Mouse (Mus musculus): ENCODE measurements around the gene Taf1c. TPM values are rescaled to one million over a fixed set of nuclear protein-coding genes. Genes with fewer than 3 reads are reported as not detected.

Taf1c gene
- polyA plus RNA-seq, 1 experiment from 2014 or later = 16.7 TPM

GRCm38 (mm10) chr8:119622555-119622954 lies 17.5 kb upstream of the Taf1c start:
- H3K4me1 ChIP-seq = peaks cover under 1% of the 10 kb centered on the region; the same call in 1 of the 2 replicates
- WGBS = 56% methylated on average over 4 of the region's 4 CpGs
- no peak for ATAC-seq (ENCODE audit: low FRiP score, low read depth)

GRCm38 (mm10) chr8:119620848-119621465 lies 15.9 kb upstream of the Taf1c start:
- H3K4me1 ChIP-seq = no peaks in the 10 kb centered on the region
- 88% methylated on average over 14 of the region's 14 CpGs for WGBS
- ATAC-seq (ENCODE audit: low FRiP score, low read depth) = no peak
- H3K27me3 ChIP-seq (replicated peaks) = no peaks in the 10 kb centered on the region
- no peak overlapping the region for H3K27ac ChIP-seq
- H3K36me3 ChIP-seq = no peaks in the 10 kb centered on the region
- no peak overlapping the region for H3K4me3 ChIP-seq
- H3K9ac ChIP-seq = no peak overlapping the region
- no peaks in the 10 kb centered on the region for H3K9me3 ChIP-seq
- H3K4me2 ChIP-seq (replicated peaks) = no peak overlapping the region

More at GRCm38 (mm10) chr8:119622555-119622954, 17.5 kb upstream of the Taf1c start:
- no peaks in the 10 kb centered on the region for H3K9me3 ChIP-seq
- no peak overlapping the region for H3K4me3 ChIP-seq
- H3K36me3 ChIP-seq = no peaks in the 10 kb centered on the region
- no peaks in the 10 kb centered on the region for H3K27me3 ChIP-seq (replicated peaks)
- H3K27ac ChIP-seq = no peak overlapping the region
- H3K4me2 ChIP-seq (replicated peaks) = no peak overlapping the region
- no peak overlapping the region for H3K9ac ChIP-seq

GRCm38 (mm10) chr8:119620116-119620840 lies 15.3 kb upstream of the Taf1c start:
- Histone ChIP-seq H3K36me3 (no peaks in the 10 kb centered on the region), H3K9ac (no peak overlapping the region), H3K27me3 (replicated peaks) (no peaks in the 10 kb centered on the region), H3K4me1 (no peaks in the 10 kb centered on the region), H3K4me2 (replicated peaks) (no peak overlapping the region), H3K27ac (no peak overlapping the region), H3K4me3 (no peak overlapping the region), H3K9me3 (no peaks in the 10 kb centered on the region)
- ATAC-seq (ENCODE audit: low FRiP score, low read depth) = no peak
- 77% methylated on average over 6 of the region's 6 CpGs for WGBS

GRCm38 (mm10) chr8:119618887-119619286 lies 13.9 kb upstream of the Taf1c start:
- H3K9ac ChIP-seq = no peak overlapping the region
- no peaks in the 10 kb centered on the region for H3K27me3 ChIP-seq (replicated peaks)
- H3K27ac ChIP-seq = no peak overlapping the region
- no peak overlapping the region for H3K4me3 ChIP-seq
- 76% methylated on average over 5 of the region's 5 CpGs for WGBS
- H3K9me3 ChIP-seq = no peaks in the 10 kb centered on the region
- no peaks in the 10 kb centered on the region for H3K4me1 ChIP-seq
- no peak for ATAC-seq (ENCODE audit: low FRiP score, low read depth)
- H3K4me2 ChIP-seq (replicated peaks) = no peak overlapping the region
- H3K36me3 ChIP-seq = no peaks in the 10 kb centered on the region

- Histone ChIP-seq H3K27me3 (replicated peaks) (no peaks in the 10 kb centered on the region), H3K4me3 (no peak overlapping the region), H3K9ac (no peak overlapping the region), H3K27ac (no peak overlapping the region), H3K9me3 (no peaks in the 10 kb centered on the region), H3K4me2 (replicated peaks) (no peak overlapping the region), H3K4me1 (no peaks in the 10 kb centered on the region), H3K36me3 (no peaks in the 10 kb centered on the region)
- no peak for ATAC-seq (ENCODE audit: low FRiP score, low read depth)
- 92% methylated on average over 5 of the region's 5 CpGs for WGBS
These were observed 12.6 kb upstream of the Taf1c start for GRCm38 (mm10) chr8:119617586-119617985.

GRCm38 (mm10) chr8:119616811-119617210 lies 11.8 kb upstream of the Taf1c start:
- Histone ChIP-seq H3K27ac (no peak overlapping the region), H3K9ac (no peak overlapping the region), H3K27me3 (replicated peaks) (no peaks in the 10 kb centered on the region), H3K4me2 (replicated peaks) (no peak overlapping the region), H3K9me3 (no peaks in the 10 kb centered on the region), H3K4me3 (no peak overlapping the region), H3K4me1 (no peaks in the 10 kb centered on the region), H3K36me3 (no peaks in the 10 kb centered on the region)
- no peak for ATAC-seq (ENCODE audit: low FRiP score, low read depth)
- 89% methylated on average over 4 of the region's 4 CpGs for WGBS

- H3K27me3 ChIP-seq (replicated peaks) = no peaks in the 10 kb centered on the region
- ATAC-seq (ENCODE audit: low FRiP score, low read depth) = no peak
- H3K4me2 ChIP-seq (replicated peaks) = no peak overlapping the region
- no peaks in the 10 kb centered on the region for H3K9me3 ChIP-seq
- H3K4me1 ChIP-seq = no peaks in the 10 kb centered on the region
- 80% methylated on average over 7 of the region's 7 CpGs for WGBS
- no peaks in the 10 kb centered on the region for H3K36me3 ChIP-seq
- no peak overlapping the region for H3K9ac ChIP-seq
- H3K27ac ChIP-seq = no peak overlapping the region
- H3K4me3 ChIP-seq = no peak overlapping the region
These were observed 11.3 kb upstream of the Taf1c start for GRCm38 (mm10) chr8:119616358-119616757.

GRCm38 (mm10) chr8:119615096-119615495 lies 10.1 kb upstream of the Taf1c start:
- 79% methylated on average over 14 of the region's 14 CpGs for WGBS
- no peak overlapping the region for H3K4me2 ChIP-seq (replicated peaks)
- ATAC-seq (ENCODE audit: low FRiP score, low read depth) = no peak
- no peaks in the 10 kb centered on the region for H3K9me3 ChIP-seq
- no peak overlapping the region for H3K4me3 ChIP-seq
- no peaks in the 10 kb centered on the region for H3K27me3 ChIP-seq (replicated peaks)
- H3K4me1 ChIP-seq = no peaks in the 10 kb centered on the region
- no peaks in the 10 kb centered on the region for H3K36me3 ChIP-seq
- H3K9ac ChIP-seq = no peak overlapping the region
- H3K27ac ChIP-seq = no peak overlapping the region

- Histone ChIP-seq H3K9ac (0 out of 2 replicates have a peak within 1 kb of the TSS, but pooled peaks have one; percentile 8), H3K36me3 (no peaks in the 10 kb centered on the region), H3K9me3 (0 out of 2 replicates have a peak, but pooled peaks cover 4% of the 10 kb centered on the region), H3K27ac (no peak within 1 kb of the TSS), H3K4me3 (no peak within 1 kb of the TSS), H3K27me3 (replicated peaks) (no peaks in the 10 kb centered on the region), H3K4me2 (replicated peaks) (no peak within 1 kb of the TSS), H3K4me1 (no peaks in the 10 kb centered on the region)
- no peak for ATAC-seq (ENCODE audit: low FRiP score, low read depth)
- WGBS = 85% methylated on average over 26 of the region's 26 CpGs
These were observed 7.4 kb upstream of the Taf1c start, which contains the start of gene Adad2 for GRCm38 (mm10) chr8:119612471-119612870. Gene Adad2 (plus strand): TSS chr8:119612747.

- Histone ChIP-seq H3K4me3 (no peak overlapping the region), H3K9me3 (0 out of 2 replicates have a peak, but pooled peaks cover 4% of the 10 kb centered on the region), H3K9ac (no peak overlapping the region), H3K27ac (no peak overlapping the region), H3K27me3 (replicated peaks) (no peaks in the 10 kb centered on the region), H3K4me2 (replicated peaks) (no peak overlapping the region), H3K4me1 (peaks cover 12% of the 10 kb centered on the region), H3K36me3 (peaks cover 14% of the 10 kb centered on the region)
- 76% methylated on average over 2 of the region's 2 CpGs for WGBS
- ATAC-seq (ENCODE audit: low FRiP score, low read depth) = no peak
These were observed 1.2 kb upstream of the Taf1c start for GRCm38 (mm10) chr8:119606224-119606623.

- peak; percentile 35; the same call in 1 of the 2 replicates for ATAC-seq (ENCODE audit: low FRiP score, low read depth)
- 0 out of 2 replicates have a peak, but pooled peaks cover 4% of the 10 kb centered on the region for H3K9me3 ChIP-seq
- WGBS = 41% methylated on average over 12 of the region's 12 CpGs
- H3K36me3 ChIP-seq = peaks cover 33% of the 10 kb centered on the region
- H3K27me3 ChIP-seq (replicated peaks) = no peaks in the 10 kb centered on the region
- peak overlapping the region; percentile 70 for H3K9ac ChIP-seq
- H3K4me2 ChIP-seq (replicated peaks) = peak overlapping the region; percentile 91
- H3K4me3 ChIP-seq = peak overlapping the region; percentile 67
- H3K4me1 ChIP-seq = peaks cover 12% of the 10 kb centered on the region
- no peak overlapping the region for H3K27ac ChIP-seq
These were observed 621 bp downstream of the Taf1c start for GRCm38 (mm10) chr8:119604398-119604803.

- Histone ChIP-seq H3K27me3 (replicated peaks) (no peaks in the 10 kb centered on the region), H3K4me2 (replicated peaks) (peak overlapping the region; percentile 91), H3K4me1 (peaks cover 12% of the 10 kb centered on the region), H3K9me3 (no peaks in the 10 kb centered on the region), H3K36me3 (peaks cover 39% of the 10 kb centered on the region), H3K4me3 (peak overlapping the region; percentile 67; the same call in 1 of the 2 replicates), H3K9ac (peak overlapping the region; percentile 70), H3K27ac (no peak overlapping the region)
- WGBS = 91% methylated on average over 4 of the region's 4 CpGs
- ATAC-seq (ENCODE audit: low FRiP score, low read depth) = no peak
These were observed 1.3 kb downstream of the Taf1c start for GRCm38 (mm10) chr8:119603771-119604170.
